Mouse (Mus musculus) kidney, adult 9 months (tissue): ENCODE measurements around the gene Olig1.

Source experiments
- DNase-seq: peaks from one replicate; pipeline ENCODE4 v3.0.0; 2022

Olig1 gene

DNA sequence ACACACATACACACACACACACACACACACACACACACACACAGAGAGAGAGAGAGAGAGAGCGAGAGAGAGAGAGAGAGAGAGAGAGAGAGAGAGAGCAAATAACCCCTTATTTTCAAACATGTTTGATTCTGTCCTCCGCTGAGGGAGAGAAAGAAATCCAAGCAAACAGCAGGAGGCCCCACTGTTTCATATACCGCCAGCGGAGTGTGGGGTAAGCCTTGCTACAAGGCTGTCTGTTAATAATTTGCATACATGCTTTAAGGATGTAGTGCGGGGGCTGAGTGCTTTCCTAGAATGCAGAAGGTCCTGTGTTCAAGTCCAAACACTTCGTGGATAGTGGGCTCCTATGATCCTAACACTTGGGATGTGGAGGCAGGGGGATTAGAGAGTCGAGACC lies 43.3 kb downstream of the Olig1 start:
- DNase-seq, result no peak

DNA sequence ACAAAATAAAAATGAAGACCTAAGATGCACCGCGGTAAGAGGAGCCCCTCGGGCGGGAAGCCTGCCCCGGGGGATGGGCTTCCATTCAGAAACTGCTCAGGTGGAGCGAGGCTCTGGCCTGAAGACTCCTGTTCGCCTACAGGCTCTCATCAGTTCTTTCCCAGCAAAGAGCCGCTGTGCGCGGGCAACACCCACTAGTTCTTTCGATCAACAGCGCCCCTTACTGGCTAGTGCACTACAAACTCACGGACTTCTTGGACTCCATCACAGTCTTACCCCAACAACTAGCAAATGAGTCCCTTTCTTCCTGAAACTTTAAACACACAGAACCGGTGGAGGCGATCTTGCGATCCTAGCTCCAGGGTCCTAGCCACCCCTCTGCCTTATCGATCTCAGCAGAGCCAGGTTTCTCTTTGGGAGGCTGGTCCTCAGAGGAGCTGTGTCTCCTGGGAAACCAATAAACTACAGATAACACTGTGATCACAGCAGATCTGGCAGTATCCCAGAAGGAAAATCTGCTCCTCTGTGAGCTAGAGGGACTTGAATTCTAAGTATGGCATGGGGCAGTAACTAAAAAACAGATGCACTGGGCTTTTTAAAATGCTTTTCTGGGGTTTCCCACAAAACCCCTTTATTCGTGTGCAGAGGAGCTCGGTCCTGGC lies 44.7 kb downstream of the Olig1 start:
- DNase-seq, result peak; percentile 75

DNA sequence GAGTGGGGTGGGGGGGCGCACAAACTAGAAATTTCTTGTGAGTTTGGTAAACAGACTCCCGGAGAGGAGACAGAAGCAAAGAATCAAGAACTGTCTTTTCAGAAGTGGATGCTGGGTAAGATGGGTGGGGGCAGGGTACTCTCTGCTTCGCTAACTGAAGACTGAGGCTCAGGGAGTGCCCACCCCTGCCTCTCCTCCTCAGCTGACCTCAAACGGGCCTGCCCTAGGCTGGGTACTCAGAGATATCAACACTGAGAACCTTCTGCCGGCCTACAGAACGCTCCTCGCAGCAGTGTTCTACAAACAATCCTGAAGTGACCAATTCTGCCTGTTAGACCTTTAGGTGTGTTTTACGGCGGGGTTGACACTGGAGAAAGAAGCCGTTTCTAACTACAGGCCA lies 50.6 kb downstream of the Olig1 start:
- no peak for DNase-seq

DNA sequence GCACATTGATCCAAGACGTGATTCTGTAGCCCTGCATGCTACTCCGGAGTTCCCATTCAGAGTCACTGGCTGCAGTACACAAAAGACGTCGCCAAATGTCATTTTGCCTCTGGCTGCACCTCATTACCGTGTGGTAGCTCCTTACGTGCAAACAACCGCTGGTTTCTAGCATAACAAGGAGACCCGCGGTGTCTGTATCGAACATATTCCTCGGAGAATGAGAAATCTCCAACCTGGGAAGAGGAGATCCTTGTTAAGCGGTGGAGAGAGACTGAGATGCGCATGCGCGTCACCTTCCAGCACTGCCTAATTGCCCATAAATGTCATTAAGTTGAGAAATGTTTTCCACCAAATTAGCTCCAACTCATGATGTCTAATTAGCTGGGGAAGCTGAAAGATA lies 51.0 kb downstream of the Olig1 start:
- no peak for DNase-seq
